Mouse (Mus musculus): Measurements from ENCODE around the gene Ogfrl1.

DNA sequence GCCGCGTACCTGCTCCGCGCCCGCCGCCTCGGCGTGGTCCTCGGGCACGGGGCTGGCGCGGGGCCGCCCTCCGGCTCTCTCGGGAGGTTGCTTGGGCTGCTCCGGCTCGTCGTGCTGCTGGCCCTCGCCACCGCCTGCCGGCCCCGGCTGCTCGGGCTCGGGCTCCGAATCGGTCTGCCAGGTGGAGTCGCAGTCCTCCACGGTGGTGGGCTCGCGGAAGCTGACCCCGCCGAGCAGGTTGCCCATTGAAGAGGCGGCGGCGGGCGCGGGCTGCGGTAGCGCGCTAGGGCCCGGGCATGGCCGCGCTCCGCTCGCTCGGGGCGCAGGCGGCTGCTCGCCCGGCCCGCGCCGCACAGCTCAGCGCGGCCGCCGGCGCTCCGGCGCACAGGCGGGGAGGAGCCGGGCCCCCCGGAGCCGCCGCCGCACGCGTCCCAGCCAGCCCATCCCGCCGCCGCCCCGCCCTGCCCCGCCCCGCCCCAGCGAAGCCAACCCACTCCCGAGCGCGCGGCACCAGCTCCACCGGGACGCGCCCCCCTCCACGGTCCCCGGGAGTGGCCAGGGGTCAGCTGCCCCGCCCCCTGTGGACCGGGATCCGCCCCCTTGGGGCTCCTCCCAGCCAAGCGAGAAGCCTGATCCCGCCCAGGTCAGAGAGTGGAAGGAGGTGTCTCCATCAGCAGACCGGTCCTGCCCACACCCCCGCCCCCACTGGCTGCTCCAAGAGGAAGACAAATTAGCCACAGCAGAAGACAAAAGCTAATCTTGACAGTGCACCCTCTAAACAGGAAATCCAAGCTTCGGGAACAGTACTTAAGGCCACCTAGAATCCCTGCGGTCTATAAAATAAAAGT lies 14.5 kb downstream of the Ogfrl1 start:
- no peak for TF ChIP-seq CTCF (IDR thresholded peaks at IDR 0.05)
- TF ChIP-seq POLR2A (IDR thresholded peaks at IDR 0.05; ENCODE audit: insufficient read depth, low read depth, low read length), result peak; percentile 69

Data from heart, adult 2 months (tissue).